Mouse (Mus musculus) intestine, postnatal 0 days (tissue): ENCODE data around the gene Pex13. TPM values are rescaled to one million over a fixed set of nuclear protein-coding genes. Genes with fewer than 3 reads are reported as not detected.
A peak's percentile ranks its signal among the peaks of the same experiment; 100 is the strongest.
"Not testable (repeated sequence)": the region's sequence is repeated elsewhere in the genome, so short reads cannot be mapped to it uniquely, and the experiment has no call there.

Experiments used
- ATAC-seq: fragments of 200-750 bp; cut with Nextera tagmentation; 2 replicates; pipeline ENCODE4 v1.8.0; 2017; ENCODE audit warnings: mild to moderate bottlenecking, moderate TSS enrichment, moderate library complexity
- H3K27ac ChIP-seq: fragments of 300-500 bp; sonication (generic); 2 replicates; pipeline ENCODE4 v1.5.1; 2014; ENCODE audit warnings: mild to moderate bottlenecking, low read depth, low read length, moderate library complexity
- H3K27me3 ChIP-seq: fragments of 300-500 bp; sonication (generic); replicated peaks from 2 replicates; pipeline ENCODE4 v1.6.1; 2014; ENCODE audit warnings: low read length, mixed read lengths; ENCODE audit not compliant: control insufficient read depth, insufficient read depth
- H3K36me3 ChIP-seq: fragments of 300-500 bp; sonication (generic); 2 replicates; pipeline ENCODE4 v1.6.1; 2014; ENCODE audit warnings: mild to moderate bottlenecking, moderate library complexity; ENCODE audit not compliant: control insufficient read depth, insufficient read depth
- H3K4me1 ChIP-seq: fragments of 300-500 bp; sonication (generic); replicated peaks from 2 replicates; pipeline ENCODE4 v1.6.1; 2014; ENCODE audit warnings: antibody characterized with exemption, low read length, mixed read lengths; ENCODE audit not compliant: control insufficient read depth, insufficient read depth
- H3K4me2 ChIP-seq: fragments of 300-500 bp; sonication (generic); replicated peaks from 2 replicates; pipeline ENCODE4 v1.6.1; 2014; ENCODE audit warnings: low read depth, mild to moderate bottlenecking, moderate library complexity
- H3K4me3 ChIP-seq: fragments of 300-500 bp; sonication (generic); 2 replicates; pipeline ENCODE4 v1.5.1; 2014; ENCODE audit warnings: low read depth, low read length
- H3K9ac ChIP-seq: fragments of 300-500 bp; sonication (generic); 2 replicates; pipeline ENCODE4 v1.6.1; 2014; ENCODE audit warnings: mild to moderate bottlenecking, low read depth, low read length
- H3K9me3 ChIP-seq: fragments of 300-500 bp; sonication (generic); 2 replicates; pipeline ENCODE4 v1.6.1; 2016; ENCODE audit warnings: mixed run types; ENCODE audit not compliant: control insufficient read depth
- CTCF ChIP-seq: sonication (generic); IDR thresholded peaks from 2 replicates; pipeline ENCODE4 v1.5.1; 2016; ENCODE audit warnings: low read depth, mild to moderate bottlenecking, control low read depth, antibody characterized with exemption, moderate library complexity
- WGBS: fragments of 180-500 bp; shearing (Covaris S2); extraction: QIAGEN DNeasy Blood & Tissue Kit; methylation state at CpG from one replicate; pipeline ENCODE4 v1.1.7; 2014; 5-methylcytosine and 5-hydroxymethylcytosine counted together
- polyA plus RNA-seq: library from polyadenylated mRNA; unstranded; fragments of >200 nt; fragmentation: Nextera tagmentation; extraction: Ambion mirVana; gene quantifications from 2 replicates; pipeline ENCODE4 v1.2.1, GENCODE M21; 2015

Gene Pex13
- polyA plus RNA-seq, 1 experiment from 2014 or later: 29.7 TPM

DNA sequence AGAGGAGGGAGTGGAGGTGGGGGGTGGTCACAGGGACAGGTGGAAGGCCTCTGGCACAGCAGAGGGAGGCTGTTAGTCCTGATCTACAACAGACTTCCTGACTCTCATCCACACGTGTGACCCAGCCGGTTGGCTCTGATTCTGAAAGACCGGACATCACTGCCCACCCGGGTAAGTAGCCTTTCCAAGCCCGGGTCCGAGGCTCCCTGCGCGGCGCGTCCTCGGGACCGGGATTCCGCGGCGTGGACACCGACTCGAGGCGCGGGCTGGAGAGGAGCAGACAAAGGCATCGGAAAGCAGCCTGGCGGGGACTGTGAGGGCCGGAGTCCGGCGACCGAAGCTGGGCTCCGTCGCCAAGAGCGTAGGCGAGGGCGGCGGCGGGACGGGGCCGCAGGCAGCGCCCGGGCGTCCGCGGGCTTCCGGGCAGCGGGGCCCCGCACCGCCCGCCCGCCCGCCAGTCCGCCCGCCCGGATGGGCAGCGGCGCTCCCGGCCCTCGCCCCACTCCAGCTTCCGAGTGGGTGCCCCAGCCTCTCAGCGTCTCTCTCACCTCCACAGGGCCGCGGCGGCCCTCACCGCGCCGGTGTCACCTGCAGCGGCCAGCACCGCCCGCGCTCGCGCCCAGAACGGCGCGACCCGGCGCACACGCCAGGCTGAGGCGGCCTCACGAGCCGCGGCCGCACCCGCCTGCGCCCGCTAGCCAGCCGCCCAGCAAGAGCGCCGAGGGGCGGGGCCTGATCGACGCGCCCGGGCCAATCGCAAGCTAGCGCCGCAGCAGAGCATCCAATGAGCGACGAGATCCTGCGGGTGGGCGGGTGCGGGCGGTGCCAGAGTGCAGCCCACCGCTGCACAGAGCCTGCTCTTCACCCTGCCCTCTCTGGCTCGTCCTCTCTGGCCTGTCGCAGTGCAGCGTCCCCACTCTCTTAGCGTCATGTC is 32.5 kb downstream of the Pex13 start, which contains the start of gene 0610010F05Rik:
0610010F05Rik (minus strand) TSS at position 695 of the 934 bp plus-strand sequence.
- H3K9ac ChIP-seq: peak within 1 kb of the TSS; percentile 89
- under 1% methylated on average over 88 of the region's 103 CpGs for WGBS
- no peak for TF ChIP-seq CTCF
- H3K9me3 ChIP-seq: no peaks in the 10 kb centered on the region
- peak within 1 kb of the TSS; percentile 90 for H3K4me3 ChIP-seq
- H3K27ac ChIP-seq: peak within 1 kb of the TSS; percentile 87
- H3K4me2 ChIP-seq: peak within 1 kb of the TSS; percentile 95
- H3K27me3 ChIP-seq: no peaks in the 10 kb centered on the region
- H3K36me3 ChIP-seq: no peaks in the 10 kb centered on the region
- no peaks in the 10 kb centered on the region for H3K4me1 ChIP-seq
- peak; percentile 98 for ATAC-seq

DNA sequence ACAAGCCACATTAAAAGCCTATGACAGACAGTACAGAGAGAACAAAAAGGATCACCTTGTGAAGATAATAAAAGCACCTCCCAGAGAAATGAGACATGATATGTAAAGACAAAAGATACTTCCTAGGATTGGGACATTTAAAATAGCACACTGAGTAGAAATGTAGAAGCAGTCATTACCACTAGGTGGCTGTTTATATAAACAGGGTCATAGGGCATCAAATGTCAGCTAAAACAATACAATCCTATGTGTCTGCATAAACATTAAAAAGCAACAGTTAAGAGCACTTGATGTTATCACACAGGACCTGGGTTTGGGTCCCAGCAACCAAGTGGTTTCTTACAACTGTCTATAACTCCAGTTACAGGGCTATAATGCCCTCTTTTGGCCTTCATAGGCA is 35.1 kb downstream of the Pex13 start:
- peak; percentile 43 for TF ChIP-seq CTCF
- H3K9ac ChIP-seq: no peak overlapping the region
- no peak for ATAC-seq
- no peaks in the 10 kb centered on the region for H3K27me3 ChIP-seq
- H3K4me1 ChIP-seq: no peaks in the 10 kb centered on the region
- H3K36me3 ChIP-seq: no peaks in the 10 kb centered on the region
- H3K4me3 ChIP-seq: no peak overlapping the region
- no peak overlapping the region for H3K4me2 ChIP-seq
- H3K9me3 ChIP-seq: no peaks in the 10 kb centered on the region
- no peak overlapping the region for H3K27ac ChIP-seq

DNA sequence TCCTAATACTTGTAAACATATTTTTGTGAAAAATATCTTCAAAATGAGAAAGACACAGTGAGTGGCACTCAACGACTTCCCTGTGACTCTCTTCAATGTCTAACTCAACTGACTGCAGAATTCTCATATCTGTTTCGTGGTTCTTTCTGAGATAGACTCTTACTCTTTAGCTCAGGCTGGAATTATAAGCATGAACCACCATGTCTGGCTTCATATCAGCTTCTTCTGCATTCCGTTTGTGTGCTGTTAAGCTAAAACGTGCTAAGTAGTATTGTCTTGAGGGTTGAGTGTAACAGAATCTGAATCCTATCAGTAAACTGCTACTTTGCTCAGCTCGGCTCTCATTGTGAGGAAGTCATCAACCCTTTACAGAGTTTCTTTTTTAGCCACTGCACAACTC is 46.8 kb downstream of the Pex13 start:
- Histone ChIP-seq H3K9me3 (no peaks in the 10 kb centered on the region), H3K4me3 (no peak overlapping the region), H3K27ac (no peak overlapping the region), H3K4me2 (no peak overlapping the region), H3K36me3 (peaks cover 4% of the 10 kb centered on the region; the same call in 1 of the 2 replicates), H3K4me1 (no peaks in the 10 kb centered on the region), H3K27me3 (no peaks in the 10 kb centered on the region), H3K9ac (no peak overlapping the region)
- ATAC-seq: no peak
- WGBS: 86% methylated on average over 5 of the region's 5 CpGs
- no peak for TF ChIP-seq CTCF

DNA sequence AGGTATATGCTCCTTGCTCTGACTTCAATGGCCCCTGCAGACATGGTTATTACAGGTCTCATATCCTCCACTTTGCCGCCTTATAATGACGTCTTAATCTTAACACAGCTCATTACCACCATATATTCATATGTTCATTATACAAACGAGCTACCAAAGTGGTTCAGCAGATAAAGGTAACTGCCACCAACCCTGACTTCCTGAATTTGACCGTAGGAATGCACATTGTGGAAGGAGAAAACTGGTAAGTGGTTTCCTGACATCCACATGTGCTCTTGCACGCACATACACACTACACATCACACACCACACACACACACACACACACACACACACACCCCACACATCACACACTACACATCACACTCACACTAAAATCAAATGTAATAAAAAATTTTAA is 51.2 kb downstream of the Pex13 start:
- Histone ChIP-seq H3K4me1 (no peaks in the 10 kb centered on the region), H3K9me3 (no peaks in the 10 kb centered on the region), H3K9ac (no peak overlapping the region), H3K27ac (no peak overlapping the region), H3K27me3 (no peaks in the 10 kb centered on the region), H3K36me3 (peaks cover 9% of the 10 kb centered on the region; the same call in 1 of the 2 replicates), H3K4me3 (no peak overlapping the region), H3K4me2 (no peak overlapping the region)
- 86% methylated on average over 5 of the region's 5 CpGs for WGBS
- TF ChIP-seq CTCF: no peak
- no peak for ATAC-seq

DNA sequence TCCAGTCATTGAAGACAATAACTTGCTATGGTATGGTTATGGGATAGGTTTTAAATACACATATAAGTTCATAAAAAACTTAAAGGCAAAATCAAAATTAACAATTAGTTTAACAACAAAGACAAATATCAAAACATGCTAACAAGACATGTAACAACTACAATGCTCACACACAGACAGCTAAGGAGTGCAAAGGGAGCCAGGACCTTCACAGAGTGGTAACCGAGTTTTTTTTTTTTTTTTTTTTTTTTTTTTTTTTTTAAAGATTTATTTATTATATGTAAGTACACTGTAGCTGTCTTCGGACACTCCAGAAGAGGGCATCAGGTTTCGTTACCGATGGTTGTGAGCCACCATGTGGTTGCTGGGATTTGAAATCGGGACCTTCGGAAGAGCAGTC is 58.5 kb downstream of the Pex13 start:
- H3K4me1 ChIP-seq, H3K4me2 ChIP-seq, H3K27ac ChIP-seq, ATAC-seq, H3K9me3 ChIP-seq, H3K9ac ChIP-seq, H3K27me3 ChIP-seq, H3K4me3 ChIP-seq: not testable (repeated sequence)
- 90% methylated on average over 6 of the region's 6 CpGs for WGBS
- H3K36me3 ChIP-seq: peaks cover 16% of the 10 kb centered on the region; the same call in 1 of the 2 replicates

Other genes with a start within 250 kb of the Pex13 start
- 25.7 and 26.1 TPM in 2 replicates for gene Ahsa2, start 167.9 kb downstream of the Pex13 start, polyA plus RNA-seq
- gene 1700093K21Rik, start 144.8 kb downstream of the Pex13 start, polyA plus RNA-seq: 0.21 TPM in 1 of 2 replicates, not detected in the other
- 12.4 and 13.9 TPM in 2 replicates for gene 0610010F05Rik, start 32.3 kb downstream of the Pex13 start, polyA plus RNA-seq
- gene Pus10, start 285 bp downstream of the Pex13 start, polyA plus RNA-seq: 9.0 and 9.6 TPM in 2 replicates
- gene Rel, start 105.0 kb upstream of the Pex13 start, polyA plus RNA-seq: 0.52 and 0.58 TPM in 2 replicates
- gene Papolg, start 229.3 kb upstream of the Pex13 start, polyA plus RNA-seq: 4.0 and 4.5 TPM in 2 replicates